Mouse (Mus musculus): ENCODE data around the gene Stau1. TPM values are rescaled to one million over a fixed set of nuclear protein-coding genes. Genes with fewer than 3 reads are reported as not detected.
A peak's percentile ranks its signal among the peaks of the same experiment; 100 is the strongest.

Gene Stau1
- polyA plus RNA-seq, 1 experiment: 15.2 TPM

- DNase-seq (ENCODE audit: low read depth in 1 of 2, low spot score in 2 of 2): no peak
- TF ChIP-seq POLR2A (IDR thresholded peaks at IDR 0.05; ENCODE audit: low read depth, low read length) (no peak), CTCF (IDR thresholded peaks at IDR 0.05; ENCODE audit: extremely low read depth, insufficient read depth, insufficient read length, insufficient replicate concordance) (no peak)
- Histone ChIP-seq H3K27me3 (ENCODE audit: control insufficient read depth, insufficient read depth, low read length) (no peaks in the 10 kb centered on the region), H3K36me3 (ENCODE audit: control insufficient read depth, insufficient read depth, low read length) (no peaks in the 10 kb centered on the region), H3K4me1 (ENCODE audit: control insufficient read depth, insufficient read depth, insufficient read length) (peaks cover 10% of the 10 kb centered on the region; the same call in 1 of the 2 replicates), H3K4me3 (ENCODE audit: extremely low read depth, insufficient read depth, insufficient read length) (no peak overlapping the region), H3K27ac (ENCODE audit: insufficient read depth, low read length) (no peak overlapping the region)
Measured at GRCm38 (mm10) chr2:166991945-166992344, 4.2 kb downstream of the Stau1 start.

GRCm38 (mm10) chr2:166990861-166991260, 5.2 kb downstream of the Stau1 start:
- Histone ChIP-seq H3K27me3 (ENCODE audit: control insufficient read depth, insufficient read depth, low read length) (no peaks in the 10 kb centered on the region), H3K4me3 (ENCODE audit: extremely low read depth, insufficient read depth, insufficient read length) (no peak overlapping the region), H3K36me3 (ENCODE audit: control insufficient read depth, insufficient read depth, low read length) (no peaks in the 10 kb centered on the region), H3K27ac (ENCODE audit: insufficient read depth, low read length) (no peak overlapping the region; the same call in 1 of the 2 replicates), H3K4me1 (ENCODE audit: control insufficient read depth, insufficient read depth, insufficient read length) (peaks cover 7% of the 10 kb centered on the region; the same call in 1 of the 2 replicates)
- 70% methylated on average over 7 of the region's 7 CpGs for WGBS
- no peak for DNase-seq (ENCODE audit: low read depth in 1 of 2, low spot score in 2 of 2)
- TF ChIP-seq POLR2A (IDR thresholded peaks at IDR 0.05; ENCODE audit: low read depth, low read length) (no peak), CTCF (IDR thresholded peaks at IDR 0.05; ENCODE audit: extremely low read depth, insufficient read depth, insufficient read length, insufficient replicate concordance) (no peak)

GRCm38 (mm10) chr2:166983351-166983894, 12.7 kb downstream of the Stau1 start:
- H3K36me3 ChIP-seq (ENCODE audit: control insufficient read depth, insufficient read depth, low read length): no peaks in the 10 kb centered on the region
- WGBS: 93% methylated on average over 4 of the region's 4 CpGs
- no peak overlapping the region for H3K27ac ChIP-seq (ENCODE audit: insufficient read depth, low read length)
- TF ChIP-seq POLR2A (IDR thresholded peaks at IDR 0.05; ENCODE audit: low read depth, low read length) (no peak), CTCF (IDR thresholded peaks at IDR 0.05; ENCODE audit: extremely low read depth, insufficient read depth, insufficient read length, insufficient replicate concordance) (no peak)
- H3K27me3 ChIP-seq (ENCODE audit: control insufficient read depth, insufficient read depth, low read length): no peaks in the 10 kb centered on the region
- H3K4me3 ChIP-seq (ENCODE audit: extremely low read depth, insufficient read depth, insufficient read length): no peak overlapping the region
- H3K4me1 ChIP-seq (ENCODE audit: control insufficient read depth, insufficient read depth, insufficient read length): peaks cover 11% of the 10 kb centered on the region
- no peak for DNase-seq (ENCODE audit: low read depth in 1 of 2, low spot score in 2 of 2)

GRCm38 (mm10) chr2:166980161-166980560, 15.9 kb downstream of the Stau1 start:
- 12% methylated on average over 2 of the region's 2 CpGs for WGBS
- no peak overlapping the region for H3K27ac ChIP-seq (ENCODE audit: insufficient read depth, low read length)
- H3K27me3 ChIP-seq (ENCODE audit: control insufficient read depth, insufficient read depth, low read length): no peaks in the 10 kb centered on the region
- no peaks in the 10 kb centered on the region for H3K36me3 ChIP-seq (ENCODE audit: control insufficient read depth, insufficient read depth, low read length)
- peaks cover 36% of the 10 kb centered on the region for H3K4me1 ChIP-seq (ENCODE audit: control insufficient read depth, insufficient read depth, insufficient read length)
- TF ChIP-seq POLR2A (IDR thresholded peaks at IDR 0.05; ENCODE audit: low read depth, low read length) (no peak), CTCF (IDR thresholded peaks at IDR 0.05; ENCODE audit: extremely low read depth, insufficient read depth, insufficient read length, insufficient replicate concordance) (no peak)
- DNase-seq (ENCODE audit: low read depth in 1 of 2, low spot score in 2 of 2): no peak
- no peak overlapping the region for H3K4me3 ChIP-seq (ENCODE audit: extremely low read depth, insufficient read depth, insufficient read length)

- WGBS: 33% methylated on average over 3 of the region's 3 CpGs
- H3K27ac ChIP-seq (ENCODE audit: insufficient read depth, low read length): no peak overlapping the region
- H3K27me3 ChIP-seq (ENCODE audit: control insufficient read depth, insufficient read depth, low read length): no peaks in the 10 kb centered on the region
Measured at GRCm38 (mm10) chr2:166977490-166977889, 18.6 kb downstream of the Stau1 start.

GRCm38 (mm10) chr2:166976356-166976755, 19.7 kb downstream of the Stau1 start:
- H3K4me3 ChIP-seq (ENCODE audit: extremely low read depth, insufficient read depth, insufficient read length): no peak overlapping the region

More at GRCm38 (mm10) chr2:166977490-166977889, 18.6 kb downstream of the Stau1 start:
- H3K36me3 ChIP-seq (ENCODE audit: control insufficient read depth, insufficient read depth, low read length): no peaks in the 10 kb centered on the region
- TF ChIP-seq POLR2A (IDR thresholded peaks at IDR 0.05; ENCODE audit: low read depth, low read length): no peak
- no peak for TF ChIP-seq CTCF (IDR thresholded peaks at IDR 0.05; ENCODE audit: extremely low read depth, insufficient read depth, insufficient read length, insufficient replicate concordance)
- peaks cover 38% of the 10 kb centered on the region for H3K4me1 ChIP-seq (ENCODE audit: control insufficient read depth, insufficient read depth, insufficient read length)
- no peak for DNase-seq (ENCODE audit: low read depth in 1 of 2, low spot score in 2 of 2)
- no peak overlapping the region for H3K4me3 ChIP-seq (ENCODE audit: extremely low read depth, insufficient read depth, insufficient read length)

GRCm38 (mm10) chr2:166974177-166974872, 21.8 kb downstream of the Stau1 start:
- H3K27ac ChIP-seq (ENCODE audit: insufficient read depth, low read length): peak overlapping the region; percentile 67
- no peak overlapping the region for H3K4me3 ChIP-seq (ENCODE audit: extremely low read depth, insufficient read depth, insufficient read length)
- TF ChIP-seq POLR2A (IDR thresholded peaks at IDR 0.05; ENCODE audit: low read depth, low read length) (no peak), CTCF (IDR thresholded peaks at IDR 0.05; ENCODE audit: extremely low read depth, insufficient read depth, insufficient read length, insufficient replicate concordance) (no peak)
- DNase-seq (ENCODE audit: low read depth in 1 of 2, low spot score in 2 of 2): no peak
- H3K4me1 ChIP-seq (ENCODE audit: control insufficient read depth, insufficient read depth, insufficient read length): peaks cover 35% of the 10 kb centered on the region
- H3K27me3 ChIP-seq (ENCODE audit: control insufficient read depth, insufficient read depth, low read length): no peaks in the 10 kb centered on the region
- no peaks in the 10 kb centered on the region for H3K36me3 ChIP-seq (ENCODE audit: control insufficient read depth, insufficient read depth, low read length)
- WGBS: 49% methylated on average over 6 of the region's 6 CpGs

More at GRCm38 (mm10) chr2:166976356-166976755, 19.7 kb downstream of the Stau1 start:
- no peaks in the 10 kb centered on the region for H3K36me3 ChIP-seq (ENCODE audit: control insufficient read depth, insufficient read depth, low read length)
- H3K4me1 ChIP-seq (ENCODE audit: control insufficient read depth, insufficient read depth, insufficient read length): peaks cover 38% of the 10 kb centered on the region
- no peak for DNase-seq (ENCODE audit: low read depth in 1 of 2, low spot score in 2 of 2)
- no peaks in the 10 kb centered on the region for H3K27me3 ChIP-seq (ENCODE audit: control insufficient read depth, insufficient read depth, low read length)
- H3K27ac ChIP-seq (ENCODE audit: insufficient read depth, low read length): peak overlapping the region; percentile 67
- 46% methylated on average over 3 of the region's 3 CpGs for WGBS
- TF ChIP-seq CTCF (IDR thresholded peaks at IDR 0.05; ENCODE audit: extremely low read depth, insufficient read depth, insufficient read length, insufficient replicate concordance) (no peak), POLR2A (IDR thresholded peaks at IDR 0.05; ENCODE audit: low read depth, low read length) (no peak)
